Mouse (Mus musculus): ENCODE results near the gene Erp29. TPM values are rescaled to one million over a fixed set of nuclear protein-coding genes. Genes with fewer than 3 reads are reported as not detected.

The Erp29 gene
- total and polyA plus RNA-seq, 3 experiments = 204 to 258 (median 252) TPM

DNA sequence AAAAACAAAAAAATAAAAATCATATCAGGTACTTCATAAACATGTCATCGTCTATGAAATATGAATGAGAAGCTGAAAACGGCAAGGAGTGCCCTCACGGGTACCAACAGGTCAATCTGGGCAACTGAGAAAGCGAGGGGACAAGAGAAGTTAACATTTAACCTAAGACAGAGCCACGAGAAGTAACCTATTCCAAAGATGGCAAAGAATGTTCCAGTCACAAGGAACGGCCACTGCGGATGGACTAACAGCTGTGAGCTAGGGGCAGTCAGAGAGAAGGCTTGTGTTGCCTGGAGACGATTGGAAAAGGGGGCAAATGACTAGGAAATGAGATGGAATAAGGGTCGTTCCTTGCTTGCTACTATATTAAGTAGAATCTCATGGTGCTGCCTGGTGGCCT, 1.8 kb downstream of the Erp29 start:
- peak overlapping the region; percentile 10; the same call in 1 of the 2 replicates for H3K9ac ChIP-seq (ENCODE audit: insufficient read depth, low read depth)
- H3K27me3 ChIP-seq (replicated peaks) = no peaks in the 10 kb centered on the region
- peak overlapping the region; percentile 59 for H3K4me2 ChIP-seq (ENCODE audit: insufficient read depth, low read depth, poor library complexity, severe bottlenecking)
- H3K36me3 ChIP-seq (replicated peaks in 1 of 2; ENCODE audit: control insufficient read depth in 1 of 2, insufficient read depth in 1 of 2, low read length in 1 of 2) = peaks cover 37 to 55% of the 10 kb centered on the region in 2 experiments
- H3K9me3 ChIP-seq (replicated peaks; ENCODE audit: low read length) = peaks cover 2% of the 10 kb centered on the region
- in situ Hi-C loops (cut with MboI; ENCODE audit: low pct_ligation_motif_present, low pct_unique_long_range_greater_than_20kb, low sequenced_read_pairs) = no loop called here
- dilution Hi-C loops (cut with MboI; ENCODE audit: extremely low pct_ligation_motif_present, extremely low pct_unique_long_range_greater_than_20kb, low sequenced_read_pairs) = no loop called here
- peak overlapping the region; percentile 91 for H3K27ac ChIP-seq (ENCODE audit: insufficient read depth, low read depth)
- no peak for DNase-seq (ENCODE audit: extremely low read depth)
- no peak for TF ChIP-seq RCOR1 (conservative IDR thresholded peaks at IDR 0.05; ENCODE audit: low read depth, low read length)
- peak; percentile 6; the same call in 1 of the 2 replicates for TF ChIP-seq MXI1 (IDR thresholded peaks at IDR 0.05; ENCODE audit: low read depth, low read length)
- peaks cover 25% of the 10 kb centered on the region for H3K79me2 ChIP-seq (replicated peaks; ENCODE audit: control insufficient read depth, extremely low read depth, insufficient read depth, poor library complexity, severe bottlenecking)
- H3K4me1 ChIP-seq (ENCODE audit: control insufficient read depth in 1 of 2, insufficient read depth in 2 of 2) = peaks cover 11 to 63% of the 10 kb centered on the region in 2 experiments
- peak overlapping the region; percentile 34 to 42 (median 34) for H3K4me3 ChIP-seq (replicated peaks in 1 of 3; ENCODE audit: low read depth in 2 of 3, low read length in 2 of 3, poor library complexity in 1 of 3)

DNA sequence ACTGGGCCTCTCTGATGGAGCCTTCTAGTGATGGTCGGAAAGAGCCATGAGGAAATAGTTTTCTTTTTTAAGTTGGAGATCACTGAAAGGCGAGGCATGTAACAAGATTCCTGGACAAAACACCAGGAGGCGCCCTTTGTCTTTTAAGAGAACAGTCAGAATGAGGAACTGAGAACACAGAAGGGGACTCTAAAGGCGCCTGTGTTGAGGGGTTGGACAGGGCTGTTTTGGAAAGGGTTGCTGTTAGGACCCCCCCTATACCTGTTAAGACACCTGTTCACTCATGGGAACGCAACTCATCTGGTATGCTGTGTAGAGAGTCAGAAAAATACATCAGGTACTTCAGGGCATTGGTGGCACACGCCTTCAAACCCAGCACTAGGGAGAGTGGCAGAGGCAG, 2.3 kb downstream of the Erp29 start:
- H3K36me3 ChIP-seq (replicated peaks in 1 of 2; ENCODE audit: control insufficient read depth in 1 of 2, insufficient read depth in 1 of 2, low read length in 1 of 2) = peaks cover 42 to 60% of the 10 kb centered on the region in 2 experiments
- H3K9ac ChIP-seq (ENCODE audit: insufficient read depth, low read depth) = no peak overlapping the region; the same call in 1 of the 2 replicates
- DNase-seq (ENCODE audit: extremely low read depth) = peak; percentile 94
- peaks cover 11 to 65% of the 10 kb centered on the region in 2 experiments for H3K4me1 ChIP-seq (ENCODE audit: control insufficient read depth in 1 of 2, insufficient read depth in 2 of 2)
- no peak overlapping the region for H3K4me3 ChIP-seq (replicated peaks in 1 of 3; ENCODE audit: low read depth in 2 of 3, low read length in 2 of 3, poor library complexity in 1 of 3)
- in situ Hi-C loops (cut with MboI; ENCODE audit: low pct_ligation_motif_present, low pct_unique_long_range_greater_than_20kb, low sequenced_read_pairs) = no loop called here
- peak overlapping the region; percentile 72 for H3K27ac ChIP-seq (ENCODE audit: insufficient read depth, low read depth)
- 0 out of 2 replicates have a peak, but pooled peaks have one; percentile 22 for TF ChIP-seq JUND (conservative IDR thresholded peaks at IDR 0.05; ENCODE audit: low read depth, low read length)
- TF ChIP-seq POLR2A (IDR thresholded peaks at IDR 0.05; ENCODE audit: low read depth, low read length) = 0 out of 2 replicates have a peak, but pooled peaks have one; percentile 39
- TF ChIP-seq TBP (conservative IDR thresholded peaks at IDR 0.05; ENCODE audit: low read depth, low read length) = no peak
- no peak for TF ChIP-seq JUN (IDR thresholded peaks at IDR 0.05; ENCODE audit: insufficient read depth, low read depth, low read length)
- no peak for TF ChIP-seq ZNF384 (IDR thresholded peaks at IDR 0.05; ENCODE audit: low read depth, low read length)
- peak; percentile 81; the same call in 1 of the 2 replicates for TF ChIP-seq MXI1 (IDR thresholded peaks at IDR 0.05; ENCODE audit: low read depth, low read length)
- TF ChIP-seq SIN3A (IDR thresholded peaks at IDR 0.05; ENCODE audit: low read length) = peak; percentile 80
- peak; percentile 61 to 83 for TF ChIP-seq CTCF (conservative IDR thresholded peaks at IDR 0.05 in 1 of 2, IDR thresholded peaks at IDR 0.05 in 1 of 2; ENCODE audit: low read depth in 2 of 2, low read length in 2 of 2)
- peak; percentile 39 for TF ChIP-seq ELF1 (IDR thresholded peaks at IDR 0.05; ENCODE audit: low read depth, low read length)
- peak; percentile 52; the same call in 1 of the 2 replicates for TF ChIP-seq MAX (IDR thresholded peaks at IDR 0.05; ENCODE audit: low read length)
- TF ChIP-seq EP300 (IDR thresholded peaks at IDR 0.05; ENCODE audit: low read length) = peak; percentile 90
- peak; percentile 66; the same call in 1 of the 2 replicates for TF ChIP-seq MYC (IDR thresholded peaks at IDR 0.05; ENCODE audit: low read depth, low read length)
- no peak for TF ChIP-seq BHLHE40 (IDR thresholded peaks at IDR 0.05; ENCODE audit: low read depth, low read length)
- TF ChIP-seq SMC3 (IDR thresholded peaks at IDR 0.05; ENCODE audit: low read depth, low read length) = peak; percentile 86
- peak; percentile 75 for TF ChIP-seq RAD21 (IDR thresholded peaks at IDR 0.05; ENCODE audit: low read depth, low read length)
- TF ChIP-seq ETS1 (conservative IDR thresholded peaks at IDR 0.05; ENCODE audit: low read depth, low read length) = peak; percentile 48; the same call in 1 of the 2 replicates
- peak; percentile 98 for TF ChIP-seq IRF4 (IDR thresholded peaks at IDR 0.05; ENCODE audit: low read depth, low read length)
- 0 out of 2 replicates have a peak, but pooled peaks have one; percentile 51 for TF ChIP-seq TCF12 (IDR thresholded peaks at IDR 0.05; ENCODE audit: low read depth, low read length)
- peak; percentile 62; the same call in 1 of the 2 replicates for TF ChIP-seq MAZ (IDR thresholded peaks at IDR 0.05; ENCODE audit: low read depth, low read length)
- TF ChIP-seq ZC3H11A (IDR thresholded peaks at IDR 0.05; ENCODE audit: low read depth, low read length) = no peak
- peaks cover 2% of the 10 kb centered on the region for H3K9me3 ChIP-seq (replicated peaks; ENCODE audit: low read length)
- no peaks in the 10 kb centered on the region for H3K27me3 ChIP-seq (replicated peaks)
- peak overlapping the region; percentile 59 for H3K4me2 ChIP-seq (ENCODE audit: insufficient read depth, low read depth, poor library complexity, severe bottlenecking)
- peaks cover 25% of the 10 kb centered on the region for H3K79me2 ChIP-seq (replicated peaks; ENCODE audit: control insufficient read depth, extremely low read depth, insufficient read depth, poor library complexity, severe bottlenecking)
- dilution Hi-C loops (cut with MboI; ENCODE audit: extremely low pct_ligation_motif_present, extremely low pct_unique_long_range_greater_than_20kb, low sequenced_read_pairs) = no loop called here
